Comparison of ENCODE assay signal across 19 mouse cellular contexts in genomic region chr10:95745834-95746620, GRCm38 (mm10).
DNase-seq lines count a peak whose midpoint lies in the region; ATAC-seq and TF ChIP-seq lines count a peak whose summit lies in the region.
"Had no signal": no experiment of that assay in that cellular context is flagged by ENCODE, and none has a peak within 500 bp of the region (broad histone marks: within the 10 kb centered on the region; RNA-seq: fewer than 3 reads in every experiment).

No protein-coding gene starts in this region.

- no peak overlapping the region for H3K9ac ChIP-seq in intestine, postnatal 0 days (ENCODE audit: low read depth, low read length)
- H3K9ac ChIP-seq in intestine, embryonic 15.5 days = no peak overlapping the region
- H3K9ac ChIP-seq: embryonic facial prominence, embryonic 12.5 days; liver, embryonic 14.5 days; midbrain, embryonic 12.5 days; neural tube, embryonic 12.5 days had no signal

- H3K9me3 ChIP-seq in intestine, postnatal 0 days (ENCODE audit: control insufficient read depth) = no peaks in the 10 kb centered on the region
- no peaks in the 10 kb centered on the region for H3K9me3 ChIP-seq in intestine, embryonic 15.5 days
- H3K9me3 ChIP-seq: embryonic facial prominence, embryonic 12.5 days; forebrain, embryonic 10.5 days; heart, embryonic 10.5 days; midbrain, embryonic 12.5 days; neural tube, embryonic 12.5 days had no signal

- H3K27me3 ChIP-seq in intestine, postnatal 0 days (replicated peaks; ENCODE audit: control insufficient read depth, insufficient read depth, low read length) = no peaks in the 10 kb centered on the region
- no peaks in the 10 kb centered on the region for H3K27me3 ChIP-seq in intestine, embryonic 15.5 days (replicated peaks)
- H3K27me3 ChIP-seq: embryonic facial prominence, embryonic 12.5 days; midbrain, embryonic 12.5 days; neural tube, embryonic 12.5 days; Patski had no signal

- no peak overlapping the region for H3K4me3 ChIP-seq in intestine, postnatal 0 days (ENCODE audit: low read depth, low read length)
- no peak overlapping the region for H3K4me3 ChIP-seq in intestine, embryonic 15.5 days (replicated peaks)
- H3K4me3 ChIP-seq: embryonic facial prominence, embryonic 12.5 days; forebrain, embryonic 10.5 days; heart, embryonic 10.5 days; midbrain, embryonic 12.5 days; neural tube, embryonic 12.5 days had no signal

- WGBS in intestine, postnatal 0 days = 63% methylated on average over 10 of the region's 10 CpGs
- WGBS in intestine, embryonic 15.5 days = 77% methylated on average over 10 of the region's 10 CpGs

- ATAC-seq in intestine, postnatal 0 days = no peak
- ATAC-seq in intestine, embryonic 15.5 days = no peak
- ATAC-seq: Patski had no signal

- H3K27ac ChIP-seq in intestine, postnatal 0 days (ENCODE audit: low read depth, low read length) = peak overlapping the region; percentile 73
- no peak overlapping the region for H3K27ac ChIP-seq in intestine, embryonic 15.5 days
- H3K27ac ChIP-seq: embryonic facial prominence, embryonic 12.5 days; forebrain, embryonic 10.5 days; heart, embryonic 10.5 days; liver, embryonic 14.5 days; midbrain, embryonic 12.5 days; neural tube, embryonic 12.5 days had no signal

- no peaks in the 10 kb centered on the region for H3K36me3 ChIP-seq in intestine, postnatal 0 days (ENCODE audit: control insufficient read depth, insufficient read depth)
- no peaks in the 10 kb centered on the region for H3K36me3 ChIP-seq in intestine, embryonic 15.5 days
- H3K36me3 ChIP-seq: embryonic facial prominence, embryonic 12.5 days; forebrain, embryonic 10.5 days; heart, embryonic 10.5 days; midbrain, embryonic 12.5 days; neural tube, embryonic 12.5 days had no signal

- no peak for TF ChIP-seq CTCF in intestine, postnatal 0 days (IDR thresholded peaks at IDR 0.05; ENCODE audit: low read depth)

- DNase-seq in T-cell, adult 2 months (ENCODE audit: low spot score) = peak; percentile 66
- peak; percentile 9 to 20 for DNase-seq in natural killer cell, adult 2 months (ENCODE audit: low spot score in 2 of 2)
- peak; percentile 35 for DNase-seq in thymus, postnatal 4 days
- no peak for DNase-seq in layer of hippocampus, adult 9-10 months (ENCODE audit: low spot score)
- no peak for DNase-seq in kidney, adult 11 months
- DNase-seq: adrenal gland, postnatal 10 days; heart, postnatal 4 days; kidney, postnatal 36 days; layer of hippocampus, postnatal 36 days; lung, postnatal 14 days had no signal

- no peaks in the 10 kb centered on the region for H3K4me1 ChIP-seq in intestine, postnatal 0 days (replicated peaks; ENCODE audit: control insufficient read depth, insufficient read depth, low read length)
- no peaks in the 10 kb centered on the region for H3K4me1 ChIP-seq in intestine, embryonic 15.5 days (replicated peaks)
- H3K4me1 ChIP-seq: embryonic facial prominence, embryonic 12.5 days; forebrain, embryonic 10.5 days; midbrain, embryonic 12.5 days; neural tube, embryonic 12.5 days had no signal

- no peak overlapping the region for H3K4me2 ChIP-seq in intestine, postnatal 0 days (replicated peaks; ENCODE audit: low read depth)
- H3K4me2 ChIP-seq in intestine, embryonic 15.5 days (replicated peaks) = no peak overlapping the region
- H3K4me2 ChIP-seq: embryonic facial prominence, embryonic 12.5 days; midbrain, embryonic 12.5 days; neural tube, embryonic 12.5 days had no signal

Comparison
In these comparisons a context has a peak if more than half of its experiments do, and no peak if none do; other contexts are left out.
1. DNase-seq: peak in T-cell, adult 2 months (single experiment), natural killer cell, adult 2 months (2 of 2) and thymus, postnatal 4 days (single experiment); none in layer of hippocampus, adult 9-10 months (single experiment) and kidney, adult 11 months (single experiment).